Mouse (Mus musculus) urinary bladder, postnatal 4 days (tissue): ENCODE measurements at regions not wholly inside any gene's neighbourhood (a gene's known extent, or its start where the extent isn't known, plus 50 kb on each side); places are given as distances from the start of the nearest gene placed in this dataset.

ENCODE experiments used
- DNase-seq, 2 experiments: peaks; one replicate each; pipeline ENCODE4 v3.0.0; 2021 to 2022; ENCODE audit warnings: low spot score in 2 of 2

DNA sequence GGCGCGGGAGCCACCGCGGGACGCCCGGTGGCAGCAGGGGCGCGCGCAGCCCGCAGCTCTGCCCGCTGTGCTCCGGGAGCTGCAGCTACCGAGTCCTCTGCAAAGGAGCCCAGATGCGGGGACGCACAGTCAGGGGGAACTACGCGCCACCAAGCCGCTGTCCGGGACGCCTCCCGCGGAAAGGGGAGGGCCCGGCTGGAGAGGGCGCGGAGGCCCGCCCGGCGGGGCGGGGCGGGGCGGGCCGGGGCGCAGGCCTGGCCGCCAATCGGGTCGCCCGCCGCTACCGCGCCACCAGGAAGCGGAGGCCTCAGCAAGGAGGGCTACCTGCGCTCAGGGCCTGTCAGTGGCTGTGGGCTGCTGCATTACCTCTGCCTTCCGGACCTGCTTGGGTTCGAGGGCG, 1156.9 kb downstream of the Gm10330 start:
- peak in 1 of 2 experiments; percentile 16 for DNase-seq
